Mouse (Mus musculus) bone marrow, adult 2 months (tissue): ENCODE measurements around the gene Traf1.

Source experiments
- CTCF ChIP-seq: fragments of 200-500 bp; IDR thresholded peaks from 2 replicates; pipeline ENCODE4 v1.5.1; 2011; ENCODE audit warnings: low read length, control low read depth; ENCODE audit not compliant: control insufficient read depth, insufficient read depth
- POLR2A ChIP-seq: fragments of 200-500 bp; IDR thresholded peaks from 2 replicates; pipeline ENCODE4 v1.6.1; 2011; ENCODE audit warnings: low read depth, mild to moderate bottlenecking, control low read depth, low read length, borderline replicate concordance; ENCODE audit not compliant: control insufficient read depth

GRCm38 (mm10) chr2:34915103-34915502 lies 46.5 kb downstream of the Traf1 start:
- TF ChIP-seq CTCF, result no peak
- TF ChIP-seq POLR2A, result no peak
